Mouse (Mus musculus) midbrain, embryonic 16.5 days (tissue): ENCODE measurements at regions not wholly inside any gene's neighbourhood (a gene's known extent, or its start where the extent isn't known, plus 50 kb on each side); places are given as distances from the start of the nearest gene placed in this dataset.

Experiments used
- ATAC-seq: fragments of 200-750 bp; cut with Nextera tagmentation; 2 replicates; pipeline ENCODE4 v1.8.0; 2017; ENCODE audit warnings: moderate TSS enrichment
- H3K27ac ChIP-seq: fragments of 300-500 bp; sonication (generic); 2 replicates; pipeline ENCODE4 v1.5.1; 2014; ENCODE audit warnings: mild to moderate bottlenecking, low read length, mixed read lengths
- H3K27me3 ChIP-seq: fragments of 300-500 bp; sonication (generic); 2 replicates; pipeline ENCODE4 v1.6.1; 2014; ENCODE audit warnings: low read depth, low read length, mixed read lengths; ENCODE audit not compliant: control insufficient read depth, insufficient read depth
- H3K36me3 ChIP-seq: fragments of 300-500 bp; sonication (generic); 2 replicates; pipeline ENCODE4 v1.6.1; 2014; ENCODE audit warnings: mild to moderate bottlenecking, low read length, moderate library complexity, mixed read lengths; ENCODE audit not compliant: control insufficient read depth, insufficient read depth
- H3K4me1 ChIP-seq: fragments of 300-500 bp; sonication (generic); 2 replicates; pipeline ENCODE4 v1.6.1; 2014; ENCODE audit warnings: mild to moderate bottlenecking, low read length, mixed read lengths; ENCODE audit not compliant: control insufficient read depth, insufficient read depth
- H3K4me2 ChIP-seq: fragments of 300-500 bp; sonication (generic); 2 replicates; pipeline ENCODE4 v1.6.1; 2014; ENCODE audit warnings: mild to moderate bottlenecking, low read length, mixed read lengths
- H3K4me3 ChIP-seq: fragments of 300-500 bp; sonication (generic); 2 replicates; pipeline ENCODE4 v1.5.1; 2014; ENCODE audit warnings: low read depth, mild to moderate bottlenecking, low read length, moderate library complexity, mixed read lengths
- H3K9ac ChIP-seq: fragments of 300-500 bp; sonication (generic); 2 replicates; pipeline ENCODE4 v1.6.1; 2014; ENCODE audit warnings: low read depth, low read length, mixed read lengths
- H3K9me3 ChIP-seq: fragments of 300-500 bp; sonication (generic); replicated peaks from 2 replicates; pipeline ENCODE4 v1.6.1; 2014; ENCODE audit warnings: mild to moderate bottlenecking, low read length, mixed read lengths; ENCODE audit not compliant: control insufficient read depth, poor library complexity, severe bottlenecking
- whole genome bisulfite sequencing: fragments of 180-500 bp; shearing (Covaris S2); extraction: QIAGEN DNeasy Blood & Tissue Kit; methylation state at CpG from one replicate; pipeline ENCODE4 v1.1.7; 2014; 5-methylcytosine and 5-hydroxymethylcytosine counted together

GRCm38 (mm10) chr15:51203351-51203750 lies 2681.4 kb upstream of the Gm7489 start:
- WGBS = 90% methylated on average over 2 of the region's 2 CpGs
- H3K27ac ChIP-seq = no peak overlapping the region
- H3K27me3 ChIP-seq = no peaks in the 10 kb centered on the region
- no peaks in the 10 kb centered on the region for H3K4me1 ChIP-seq
- H3K9ac ChIP-seq = no peak overlapping the region
- no peak for ATAC-seq
- no peaks in the 10 kb centered on the region for H3K36me3 ChIP-seq
- no peak overlapping the region for H3K4me2 ChIP-seq
- H3K9me3 ChIP-seq = no peaks in the 10 kb centered on the region
- no peak overlapping the region for H3K4me3 ChIP-seq

DNA sequence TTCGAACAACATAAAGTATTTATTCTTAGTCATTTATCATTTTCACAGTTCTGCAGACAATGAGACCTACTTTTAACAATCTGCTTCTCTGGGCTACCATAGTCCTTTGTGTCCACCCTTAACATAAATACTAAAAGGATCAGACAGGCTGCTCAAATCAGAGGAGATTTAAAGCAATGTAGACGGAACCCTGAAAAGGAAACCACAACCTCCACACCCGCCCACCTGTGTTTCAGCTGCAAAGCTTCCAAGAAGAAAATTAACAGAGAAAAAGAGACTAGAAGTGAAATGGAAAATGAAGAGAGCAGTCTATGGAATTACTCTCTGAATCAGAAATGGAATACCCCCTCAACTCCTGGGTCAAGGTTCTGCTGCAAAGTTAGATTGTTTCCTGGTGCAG lies 2678.7 kb upstream of the Gm7489 start:
- WGBS = 50% methylated on average over 3 of the region's 3 CpGs
- H3K9me3 ChIP-seq = no peaks in the 10 kb centered on the region
- no peak overlapping the region for H3K4me3 ChIP-seq
- no peaks in the 10 kb centered on the region for H3K36me3 ChIP-seq
- H3K4me1 ChIP-seq = no peaks in the 10 kb centered on the region
- no peak overlapping the region for H3K4me2 ChIP-seq
- H3K27ac ChIP-seq = no peak overlapping the region
- ATAC-seq = no peak
- no peak overlapping the region for H3K9ac ChIP-seq
- no peaks in the 10 kb centered on the region for H3K27me3 ChIP-seq

GRCm38 (mm10) chr15:51206773-51207172 lies 2677.9 kb upstream of the Gm7489 start:
- Histone ChIP-seq H3K27ac (no peak overlapping the region), H3K4me3 (no peak overlapping the region), H3K27me3 (no peaks in the 10 kb centered on the region), H3K9me3 (no peaks in the 10 kb centered on the region), H3K9ac (no peak overlapping the region), H3K4me1 (no peaks in the 10 kb centered on the region), H3K4me2 (no peak overlapping the region), H3K36me3 (no peaks in the 10 kb centered on the region)
- 72% methylated on average over 2 of the region's 2 CpGs for WGBS
- no peak for ATAC-seq

GRCm38 (mm10) chr15:51234873-51235272 lies 2649.8 kb upstream of the Gm7489 start:
- Histone ChIP-seq H3K36me3 (no peaks in the 10 kb centered on the region), H3K4me2 (no peak overlapping the region), H3K9ac (no peak overlapping the region), H3K4me3 (no peak overlapping the region), H3K27ac (no peak overlapping the region), H3K27me3 (no peaks in the 10 kb centered on the region), H3K4me1 (no peaks in the 10 kb centered on the region), H3K9me3 (no peaks in the 10 kb centered on the region)
- no peak for ATAC-seq
- WGBS = 83% methylated on average over 1 of the region's 1 CpGs

- WGBS = 93% methylated on average over 2 of the region's 2 CpGs
- no peak for ATAC-seq
- no peak overlapping the region for H3K4me3 ChIP-seq
- no peaks in the 10 kb centered on the region for H3K27me3 ChIP-seq
- no peaks in the 10 kb centered on the region for H3K9me3 ChIP-seq
- H3K4me1 ChIP-seq = no peaks in the 10 kb centered on the region
- H3K27ac ChIP-seq = no peak overlapping the region
- H3K4me2 ChIP-seq = no peak overlapping the region
- no peak overlapping the region for H3K9ac ChIP-seq
- H3K36me3 ChIP-seq = no peaks in the 10 kb centered on the region
Measured at GRCm38 (mm10) chr15:51244596-51244995, 2640.1 kb upstream of the Gm7489 start.

DNA sequence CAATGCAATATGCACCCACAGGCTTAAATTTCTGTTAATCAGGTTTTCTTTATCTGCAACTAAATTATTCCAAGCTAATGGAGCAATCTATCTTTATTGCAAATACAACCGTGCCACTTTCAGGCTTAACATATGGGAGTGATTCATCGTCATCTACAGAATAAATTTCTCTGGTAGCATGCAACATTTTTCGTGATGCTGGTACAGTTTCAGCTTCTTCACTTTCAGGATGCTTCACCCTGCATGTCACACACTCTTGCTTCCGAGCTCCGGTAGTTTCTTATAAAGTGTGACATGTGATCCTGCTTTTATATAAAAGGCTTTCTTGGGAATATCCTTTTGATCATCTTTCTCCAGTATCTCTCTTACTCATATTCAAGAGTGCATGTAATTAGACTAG lies 2637.4 kb upstream of the Gm7489 start:
- 83% methylated on average over 5 of the region's 5 CpGs for WGBS
- no peak for ATAC-seq
- H3K9ac ChIP-seq = no peak overlapping the region

DNA sequence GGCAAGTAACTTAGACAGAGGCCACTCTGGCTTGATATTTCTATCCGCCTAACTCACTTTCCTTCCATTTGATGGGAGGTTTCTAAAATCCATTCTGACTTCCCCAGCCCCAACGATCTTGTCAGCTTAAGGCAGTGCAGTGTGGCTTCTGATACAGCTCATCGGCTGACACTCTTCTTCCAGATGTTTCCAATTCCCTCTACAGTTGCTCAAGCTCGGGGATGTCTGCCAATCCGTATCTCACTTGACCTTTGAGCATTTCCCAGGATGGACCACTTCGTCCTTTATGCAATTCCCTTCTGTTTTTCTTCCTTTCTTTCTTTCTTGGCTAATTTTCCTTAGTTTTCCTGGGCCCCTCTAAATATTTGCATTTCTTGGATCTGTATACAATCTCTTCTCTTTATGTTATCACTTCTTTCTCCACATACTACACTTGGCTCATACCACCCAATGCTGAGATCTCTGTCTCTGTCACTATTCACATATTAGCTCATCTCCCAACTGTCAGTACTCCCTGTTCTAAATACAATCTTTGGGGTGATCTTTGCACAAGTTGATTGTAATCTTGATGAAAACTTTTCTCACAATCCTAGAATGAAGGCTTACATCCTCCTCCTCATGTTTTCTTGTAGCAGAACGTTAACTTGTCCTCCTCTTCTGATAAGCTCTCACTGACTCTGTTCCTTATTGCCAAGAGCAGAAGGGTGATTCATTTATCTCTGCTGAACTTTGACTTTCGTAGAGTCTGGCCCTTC lies 2636.5 kb upstream of the Gm7489 start:
- no peaks in the 10 kb centered on the region for H3K36me3 ChIP-seq
- ATAC-seq = no peak
- WGBS = 87% methylated on average over 8 of the region's 8 CpGs
- H3K4me2 ChIP-seq = no peak overlapping the region
- no peak overlapping the region for H3K9ac ChIP-seq
- H3K4me1 ChIP-seq = no peaks in the 10 kb centered on the region
- no peaks in the 10 kb centered on the region for H3K27me3 ChIP-seq
- H3K4me3 ChIP-seq = no peak overlapping the region
- H3K9me3 ChIP-seq = no peaks in the 10 kb centered on the region
- no peak overlapping the region for H3K27ac ChIP-seq

More for the DNA sequence above, 2637.4 kb upstream of the Gm7489 start:
- Histone ChIP-seq H3K27me3 (no peaks in the 10 kb centered on the region), H3K9me3 (no peaks in the 10 kb centered on the region), H3K36me3 (no peaks in the 10 kb centered on the region), H3K4me2 (no peak overlapping the region), H3K4me3 (no peak overlapping the region), H3K27ac (no peak overlapping the region), H3K4me1 (no peaks in the 10 kb centered on the region)

DNA sequence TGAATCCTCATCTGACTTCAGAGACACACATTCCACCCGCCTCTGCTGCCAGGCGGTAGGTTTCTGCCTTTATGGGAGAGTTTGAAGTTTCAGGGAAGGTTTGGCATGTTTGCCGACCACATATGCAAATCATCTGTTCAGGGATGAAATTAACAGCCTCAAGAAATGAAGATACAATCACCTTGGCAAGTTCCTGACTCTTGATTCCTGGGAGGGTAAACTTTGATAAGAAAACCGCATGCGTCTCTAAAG lies 2636.0 kb upstream of the Gm7489 start:
- H3K27me3 ChIP-seq = no peaks in the 10 kb centered on the region
- no peak overlapping the region for H3K27ac ChIP-seq
- ATAC-seq = no peak
- no peaks in the 10 kb centered on the region for H3K36me3 ChIP-seq
- H3K9ac ChIP-seq = no peak overlapping the region
- 93% methylated on average over 5 of the region's 5 CpGs for WGBS
- H3K9me3 ChIP-seq = no peaks in the 10 kb centered on the region
- no peak overlapping the region for H3K4me3 ChIP-seq
- no peak overlapping the region for H3K4me2 ChIP-seq
- H3K4me1 ChIP-seq = no peaks in the 10 kb centered on the region

GRCm38 (mm10) chr15:51254143-51254542 lies 2630.6 kb upstream of the Gm7489 start:
- Histone ChIP-seq H3K36me3 (no peaks in the 10 kb centered on the region), H3K4me2 (no peak overlapping the region), H3K4me3 (no peak overlapping the region), H3K9ac (no peak overlapping the region), H3K4me1 (no peaks in the 10 kb centered on the region), H3K9me3 (no peaks in the 10 kb centered on the region), H3K27me3 (no peaks in the 10 kb centered on the region), H3K27ac (no peak overlapping the region)
- 100% methylated on average over 1 of the region's 1 CpGs for WGBS
- ATAC-seq = no peak
